Mouse (Mus musculus): Measurements from ENCODE around the gene Samhd1.

The Samhd1 gene

GRCm38 (mm10) chr2:157099532-157100318 lies 35.3 kb downstream of the Samhd1 start:
- in situ Hi-C loops (cut with MseI, MboI): no loop called here

GRCm38 (mm10) chr2:157095005-157095755 lies 39.9 kb downstream of the Samhd1 start:
- in situ Hi-C loops (cut with MseI, MboI): no loop called here

- in situ Hi-C loops (cut with MseI, MboI): loop anchor here in 1 of 2 experiments (5.0 kb wide), 1 partner anchor 45 kb away; no protein-coding TSS in a partner anchor
Observed at GRCm38 (mm10) chr2:157092024-157092423, 43.0 kb downstream of the Samhd1 start.

GRCm38 (mm10) chr2:157087536-157088317 lies 47.3 kb downstream of the Samhd1 start:
- in situ Hi-C loops (cut with MseI, MboI): no loop called here

GRCm38 (mm10) chr2:157086796-157087195 lies 48.3 kb downstream of the Samhd1 start, which contains the start of gene Tldc2:
Tldc2 (plus strand) TSS chr2:157087055.
- in situ Hi-C loops (cut with MseI, MboI): no loop called here

- in situ Hi-C loops (cut with MseI, MboI): no loop called here
Observed at GRCm38 (mm10) chr2:157084831-157085585, 50.1 kb downstream of the Samhd1 start.

- in situ Hi-C loops (cut with MseI, MboI): no loop called here
Observed at GRCm38 (mm10) chr2:157081960-157082359, 53.1 kb downstream of the Samhd1 start.

- in situ Hi-C loops (cut with MseI, MboI): no loop called here
Observed at GRCm38 (mm10) chr2:157081331-157081730, 53.7 kb downstream of the Samhd1 start.

GRCm38 (mm10) chr2:157079701-157080180 lies 55.3 kb downstream of the Samhd1 start:
- in situ Hi-C loops (cut with MseI, MboI): no loop called here

- in situ Hi-C loops (cut with MseI, MboI): no loop called here
Observed at GRCm38 (mm10) chr2:157078793-157079700, 56.0 kb downstream of the Samhd1 start, which contains the start of gene Soga1. Soga1 (minus strand) TSS chr2:157079254.

GRCm38 (mm10) chr2:157078059-157078792 lies 56.8 kb downstream of the Samhd1 start:
- in situ Hi-C loops (cut with MseI, MboI): no loop called here

GRCm38 (mm10) chr2:157077641-157078058 lies 57.4 kb downstream of the Samhd1 start:
- in situ Hi-C loops (cut with MseI, MboI): no loop called here

- in situ Hi-C loops (cut with MseI, MboI): no loop called here
Observed at GRCm38 (mm10) chr2:157077160-157077559, 57.9 kb downstream of the Samhd1 start.

GRCm38 (mm10) chr2:157076585-157076984 lies 58.5 kb downstream of the Samhd1 start:
- in situ Hi-C loops (cut with MseI, MboI): no loop called here

- in situ Hi-C loops (cut with MseI, MboI): no loop called here
Observed at GRCm38 (mm10) chr2:157075685-157076084, 59.4 kb downstream of the Samhd1 start.

GRCm38 (mm10) chr2:157075226-157075625 lies 59.8 kb downstream of the Samhd1 start:
- in situ Hi-C loops (cut with MseI, MboI): no loop called here

- in situ Hi-C loops (cut with MseI, MboI): no loop called here
Observed at GRCm38 (mm10) chr2:157074772-157075171, 60.3 kb downstream of the Samhd1 start.

- in situ Hi-C loops (cut with MseI, MboI): no loop called here
Observed at GRCm38 (mm10) chr2:157074186-157074724, 60.8 kb downstream of the Samhd1 start.

All from mouse trophoblast stem cell (cell line).